Mouse (Mus musculus): ENCODE measurements around the gene Bicdl2.

Gene Bicdl2

GRCm38 (mm10) chr17:23660117-23660875, at the start of gene Bicdl2:
TSS of gene Bicdl2 (plus strand) at chr17:23660506.
- DNase-seq (ENCODE audit: low read depth, low spot score), result no peak

- no peak for DNase-seq (ENCODE audit: low read depth, low spot score)
Observed at GRCm38 (mm10) chr17:23617087-23617486, 43.2 kb upstream of the Bicdl2 start.

- no peak for DNase-seq (ENCODE audit: low read depth, low spot score)
Observed at GRCm38 (mm10) chr17:23620351-23620750, 40.0 kb upstream of the Bicdl2 start.

GRCm38 (mm10) chr17:23627813-23628212, 32.5 kb upstream of the Bicdl2 start:
- no peak for DNase-seq (ENCODE audit: low read depth, low spot score)

- DNase-seq (ENCODE audit: low read depth, low spot score), result peak; percentile 83
Observed at GRCm38 (mm10) chr17:23630195-23631020, 29.9 kb upstream of the Bicdl2 start.

- no peak for DNase-seq (ENCODE audit: low read depth, low spot score)
Observed at GRCm38 (mm10) chr17:23631241-23631640, 29.1 kb upstream of the Bicdl2 start.

GRCm38 (mm10) chr17:23644613-23645495, 15.5 kb upstream of the Bicdl2 start, which contains the start of gene Mmp25:
TSS of gene Mmp25 (minus strand) at chr17:23645277.
- DNase-seq (ENCODE audit: low read depth, low spot score), result no peak

- DNase-seq (ENCODE audit: low read depth, low spot score), result no peak
Observed at GRCm38 (mm10) chr17:23645894-23646293, 14.4 kb upstream of the Bicdl2 start.

GRCm38 (mm10) chr17:23651363-23651762, 8.9 kb upstream of the Bicdl2 start:
- DNase-seq (ENCODE audit: low read depth, low spot score), result peak; percentile 55

- no peak for DNase-seq (ENCODE audit: low read depth, low spot score)
Observed at GRCm38 (mm10) chr17:23653324-23653723, 7.0 kb upstream of the Bicdl2 start.

- DNase-seq (ENCODE audit: low read depth, low spot score), result no peak
Observed at GRCm38 (mm10) chr17:23654001-23654400, 6.3 kb upstream of the Bicdl2 start.

- DNase-seq (ENCODE audit: low read depth, low spot score), result no peak
Observed at GRCm38 (mm10) chr17:23654410-23654809, 5.9 kb upstream of the Bicdl2 start.

GRCm38 (mm10) chr17:23658450-23658849, 1.9 kb upstream of the Bicdl2 start:
- DNase-seq (ENCODE audit: low read depth, low spot score), result no peak

GRCm38 (mm10) chr17:23660876-23661200, 532 bp downstream of the Bicdl2 start:
- no peak for DNase-seq (ENCODE audit: low read depth, low spot score)

GRCm38 (mm10) chr17:23661526-23661925, 1.2 kb downstream of the Bicdl2 start:
- no peak for DNase-seq (ENCODE audit: low read depth, low spot score)

GRCm38 (mm10) chr17:23664556-23665021, 4.3 kb downstream of the Bicdl2 start:
- peak; percentile 72 for DNase-seq (ENCODE audit: low read depth, low spot score)

GRCm38 (mm10) chr17:23665511-23665910, 5.2 kb downstream of the Bicdl2 start:
- DNase-seq (ENCODE audit: low read depth, low spot score), result no peak

- DNase-seq (ENCODE audit: low read depth, low spot score), result no peak
Observed at GRCm38 (mm10) chr17:23670516-23671074, 10.3 kb downstream of the Bicdl2 start.

- DNase-seq (ENCODE audit: low read depth, low spot score), result no peak
Observed at GRCm38 (mm10) chr17:23671519-23671918, 11.2 kb downstream of the Bicdl2 start.

- no peak for DNase-seq (ENCODE audit: low read depth, low spot score)
Observed at GRCm38 (mm10) chr17:23672761-23673160, 12.5 kb downstream of the Bicdl2 start.

GRCm38 (mm10) chr17:23673424-23674073, 13.2 kb downstream of the Bicdl2 start, which contains the start of the genes Hcfc1r1 and Thoc6:
TSS of gene Hcfc1r1 (plus strand) at chr17:23673596.
TSS of gene Thoc6 (minus strand) at chr17:23673882.
- peak; percentile 97 for DNase-seq (ENCODE audit: low read depth, low spot score)
